Mouse (Mus musculus): Measurements from ENCODE around the gene Mgat5b. TPM values are rescaled to one million over a fixed set of nuclear protein-coding genes. Genes with fewer than 3 reads are reported as not detected.

Gene Mgat5b
- polyA plus RNA-seq, 1 experiment = not detected

GRCm38 (mm10) chr11:116990231-116990630 is 71.6 kb downstream of the Mgat5b start:
- Histone ChIP-seq H3K4me1 (ENCODE audit: control insufficient read depth, insufficient read depth, insufficient read length) (no peaks in the 10 kb centered on the region), H3K27ac (ENCODE audit: insufficient read depth, low read length) (no peak overlapping the region), H3K4me3 (ENCODE audit: extremely low read depth, insufficient read depth, insufficient read length) (no peak overlapping the region), H3K27me3 (ENCODE audit: control insufficient read depth, insufficient read depth, low read length) (peaks cover 9% of the 10 kb centered on the region), H3K36me3 (ENCODE audit: control insufficient read depth, insufficient read depth, low read length) (no peaks in the 10 kb centered on the region)
- DNase-seq (ENCODE audit: low read depth in 1 of 2, low spot score in 2 of 2) = no peak
- 82% methylated on average over 7 of the region's 7 CpGs for WGBS
- TF ChIP-seq CTCF (IDR thresholded peaks at IDR 0.05; ENCODE audit: extremely low read depth, insufficient read depth, insufficient read length, insufficient replicate concordance) (no peak), POLR2A (IDR thresholded peaks at IDR 0.05; ENCODE audit: low read depth, low read length) (no peak)

GRCm38 (mm10) chr11:116991410-116991809 is 72.7 kb downstream of the Mgat5b start:
- peaks cover 9% of the 10 kb centered on the region for H3K27me3 ChIP-seq (ENCODE audit: control insufficient read depth, insufficient read depth, low read length)
- 81% methylated on average over 8 of the region's 8 CpGs for WGBS

GRCm38 (mm10) chr11:116991964-116992363 is 73.3 kb downstream of the Mgat5b start:
- TF ChIP-seq POLR2A (IDR thresholded peaks at IDR 0.05; ENCODE audit: low read depth, low read length) = no peak
- TF ChIP-seq CTCF (IDR thresholded peaks at IDR 0.05; ENCODE audit: extremely low read depth, insufficient read depth, insufficient read length, insufficient replicate concordance) = no peak
- Histone ChIP-seq H3K27me3 (ENCODE audit: control insufficient read depth, insufficient read depth, low read length) (peaks cover 9% of the 10 kb centered on the region), H3K4me1 (ENCODE audit: control insufficient read depth, insufficient read depth, insufficient read length) (no peaks in the 10 kb centered on the region), H3K36me3 (ENCODE audit: control insufficient read depth, insufficient read depth, low read length) (no peaks in the 10 kb centered on the region), H3K27ac (ENCODE audit: insufficient read depth, low read length) (no peak overlapping the region), H3K4me3 (ENCODE audit: extremely low read depth, insufficient read depth, insufficient read length) (no peak overlapping the region)
- 78% methylated on average over 6 of the region's 6 CpGs for WGBS
- no peak for DNase-seq (ENCODE audit: low read depth in 1 of 2, low spot score in 2 of 2)

More at GRCm38 (mm10) chr11:116991410-116991809, 72.7 kb downstream of the Mgat5b start:
- Histone ChIP-seq H3K27ac (ENCODE audit: insufficient read depth, low read length) (no peak overlapping the region), H3K36me3 (ENCODE audit: control insufficient read depth, insufficient read depth, low read length) (no peaks in the 10 kb centered on the region), H3K4me1 (ENCODE audit: control insufficient read depth, insufficient read depth, insufficient read length) (no peaks in the 10 kb centered on the region), H3K4me3 (ENCODE audit: extremely low read depth, insufficient read depth, insufficient read length) (no peak overlapping the region)
- TF ChIP-seq POLR2A (IDR thresholded peaks at IDR 0.05; ENCODE audit: low read depth, low read length) = no peak
- TF ChIP-seq CTCF (IDR thresholded peaks at IDR 0.05; ENCODE audit: extremely low read depth, insufficient read depth, insufficient read length, insufficient replicate concordance) = no peak
- DNase-seq (ENCODE audit: low read depth in 1 of 2, low spot score in 2 of 2) = no peak

GRCm38 (mm10) chr11:116994095-116994582 is 75.5 kb downstream of the Mgat5b start:
- Histone ChIP-seq H3K4me1 (ENCODE audit: control insufficient read depth, insufficient read depth, insufficient read length) (no peaks in the 10 kb centered on the region), H3K27ac (ENCODE audit: insufficient read depth, low read length) (no peak overlapping the region), H3K4me3 (ENCODE audit: extremely low read depth, insufficient read depth, insufficient read length) (0 out of 2 replicates have a peak overlapping the region, but pooled peaks have one; percentile 19), H3K36me3 (ENCODE audit: control insufficient read depth, insufficient read depth, low read length) (no peaks in the 10 kb centered on the region), H3K27me3 (ENCODE audit: control insufficient read depth, insufficient read depth, low read length) (peaks cover 9% of the 10 kb centered on the region)
- WGBS = 5% methylated on average over 18 of the region's 18 CpGs
- no peak for TF ChIP-seq POLR2A (IDR thresholded peaks at IDR 0.05; ENCODE audit: low read depth, low read length)
- peak; percentile 14; the same call in 1 of the 2 replicates for TF ChIP-seq CTCF (IDR thresholded peaks at IDR 0.05; ENCODE audit: extremely low read depth, insufficient read depth, insufficient read length, insufficient replicate concordance)
- DNase-seq (ENCODE audit: low read depth in 1 of 2, low spot score in 2 of 2) = no peak

GRCm38 (mm10) chr11:116996976-116997375 is 78.3 kb downstream of the Mgat5b start:
- TF ChIP-seq POLR2A (IDR thresholded peaks at IDR 0.05; ENCODE audit: low read depth, low read length) = no peak
- no peak for TF ChIP-seq CTCF (IDR thresholded peaks at IDR 0.05; ENCODE audit: extremely low read depth, insufficient read depth, insufficient read length, insufficient replicate concordance)
- Histone ChIP-seq H3K4me3 (ENCODE audit: extremely low read depth, insufficient read depth, insufficient read length) (no peak overlapping the region), H3K27ac (ENCODE audit: insufficient read depth, low read length) (no peak overlapping the region), H3K36me3 (ENCODE audit: control insufficient read depth, insufficient read depth, low read length) (no peaks in the 10 kb centered on the region), H3K27me3 (ENCODE audit: control insufficient read depth, insufficient read depth, low read length) (peaks cover 9% of the 10 kb centered on the region), H3K4me1 (ENCODE audit: control insufficient read depth, insufficient read depth, insufficient read length) (no peaks in the 10 kb centered on the region)
- WGBS = 39% methylated on average over 3 of the region's 3 CpGs
- no peak for DNase-seq (ENCODE audit: low read depth in 1 of 2, low spot score in 2 of 2)

- H3K4me3 ChIP-seq (ENCODE audit: extremely low read depth, insufficient read depth, insufficient read length) = no peak overlapping the region
- no peak for TF ChIP-seq POLR2A (IDR thresholded peaks at IDR 0.05; ENCODE audit: low read depth, low read length)
- TF ChIP-seq CTCF (IDR thresholded peaks at IDR 0.05; ENCODE audit: extremely low read depth, insufficient read depth, insufficient read length, insufficient replicate concordance) = no peak
- H3K27me3 ChIP-seq (ENCODE audit: control insufficient read depth, insufficient read depth, low read length) = peaks cover 8% of the 10 kb centered on the region
- H3K4me1 ChIP-seq (ENCODE audit: control insufficient read depth, insufficient read depth, insufficient read length) = no peaks in the 10 kb centered on the region
- 94% methylated on average over 5 of the region's 5 CpGs for WGBS
- no peak for DNase-seq (ENCODE audit: low read depth in 1 of 2, low spot score in 2 of 2)
- H3K27ac ChIP-seq (ENCODE audit: insufficient read depth, low read length) = no peak overlapping the region
- H3K36me3 ChIP-seq (ENCODE audit: control insufficient read depth, insufficient read depth, low read length) = no peaks in the 10 kb centered on the region
Observed at GRCm38 (mm10) chr11:116998935-116999334, 80.3 kb downstream of the Mgat5b start.

GRCm38 (mm10) chr11:117000219-117000618 is 81.6 kb downstream of the Mgat5b start:
- Histone ChIP-seq H3K4me1 (ENCODE audit: control insufficient read depth, insufficient read depth, insufficient read length) (no peaks in the 10 kb centered on the region), H3K36me3 (ENCODE audit: control insufficient read depth, insufficient read depth, low read length) (no peaks in the 10 kb centered on the region), H3K4me3 (ENCODE audit: extremely low read depth, insufficient read depth, insufficient read length) (no peak overlapping the region), H3K27ac (ENCODE audit: insufficient read depth, low read length) (no peak overlapping the region), H3K27me3 (ENCODE audit: control insufficient read depth, insufficient read depth, low read length) (0 out of 2 replicates have a peak, but pooled peaks cover 2% of the 10 kb centered on the region)
- WGBS = 14% methylated on average over 3 of the region's 3 CpGs
- no peak for DNase-seq (ENCODE audit: low read depth in 1 of 2, low spot score in 2 of 2)
- TF ChIP-seq CTCF (IDR thresholded peaks at IDR 0.05; ENCODE audit: extremely low read depth, insufficient read depth, insufficient read length, insufficient replicate concordance) (no peak), POLR2A (IDR thresholded peaks at IDR 0.05; ENCODE audit: low read depth, low read length) (no peak)
